Mouse (Mus musculus): ENCODE data around the gene Elp4.

DNA sequence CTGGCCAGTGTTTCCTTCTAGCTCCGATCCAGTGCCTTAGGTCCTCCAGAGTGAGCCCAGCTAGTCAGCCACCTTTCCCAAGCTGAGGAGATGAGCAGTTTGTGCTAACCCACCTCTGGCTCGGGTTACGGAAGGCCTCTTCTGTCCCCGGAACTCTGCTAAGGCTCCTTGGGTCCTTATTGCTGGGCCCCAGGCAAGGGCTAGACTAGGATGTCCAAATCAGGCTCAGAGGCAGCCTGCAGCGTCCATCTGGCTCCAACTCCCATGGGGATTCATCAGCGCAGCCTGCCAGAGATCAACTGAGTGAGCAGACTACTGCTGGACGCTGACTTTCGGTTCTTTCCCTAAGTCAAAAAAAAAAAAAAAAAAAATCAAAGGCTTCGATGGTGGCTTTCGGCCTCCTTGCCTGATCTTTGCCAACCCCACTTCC lies 230.7 kb downstream of the Elp4 start:
- TF ChIP-seq CTCF (IDR thresholded peaks at IDR 0.05; ENCODE audit: borderline replicate concordance, insufficient read depth, low read length) = no peak
- TF ChIP-seq POLR2A (IDR thresholded peaks at IDR 0.05; ENCODE audit: low read depth, low read length) = no peak

Measured in embryonic fibroblast, embryonic 13.5 days (primary cell).